Mouse (Mus musculus): Measurements from ENCODE around the gene Hpca. TPM values are rescaled to one million over a fixed set of nuclear protein-coding genes. Genes with fewer than 3 reads are reported as not detected.

Gene Hpca
- polyA plus RNA-seq, 2 experiments from 2014 or later: not detected

Other genes starting within 250 kb of the Hpca start
- 1 to 10 TPM in 1 of 2 experiments, under 1 TPM in 1; 0.96 to 1.6 TPM for gene Trim62, start 238.5 kb downstream of the Hpca start, polyA plus RNA-seq (2017; shearing (Covaris generic))
- gene Azin2, start 159.6 kb downstream of the Hpca start, polyA plus RNA-seq (2017; shearing (Covaris generic)): under 1 TPM in 1 of 2 experiments, not detected in 1; 0.34 TPM
- 100 to 1,000 TPM in 1 of 2 experiments, 10 to 100 TPM in 1; 62.4 to 108 TPM for gene Ak2, start 130.1 kb downstream of the Hpca start, polyA plus RNA-seq (2017; shearing (Covaris generic))
- gene Rnf19b, start 63.8 kb downstream of the Hpca start, polyA plus RNA-seq (2017; shearing (Covaris generic)): 10 to 100 TPM; 18.9 TPM
- gene Tmem54, start 16.5 kb downstream of the Hpca start, polyA plus RNA-seq (2017; shearing (Covaris generic)): not detected
- gene Fndc5, start 15.0 kb upstream of the Hpca start, polyA plus RNA-seq (2017; shearing (Covaris generic)): under 1 TPM; 0.28 to 0.56 TPM
- gene S100pbp, start 67.7 kb upstream of the Hpca start, polyA plus RNA-seq (2017; shearing (Covaris generic)): 10 to 100 TPM; 24.4 to 26.3 TPM
- 10 to 100 TPM; 26.3 to 28.5 TPM for gene Yars, start 67.7 kb upstream of the Hpca start, polyA plus RNA-seq (2017; shearing (Covaris generic))
- under 1 TPM; 0.20 TPM for gene C77080, start 139.4 kb upstream of the Hpca start, polyA plus RNA-seq (2017; shearing (Covaris generic))
- under 1 TPM; 0.46 to 0.48 TPM for gene Sync, start 165.6 kb upstream of the Hpca start, polyA plus RNA-seq (2017; shearing (Covaris generic))
- 100 to 1,000 TPM; 309 to 413 TPM for gene Rbbp4, start 213.3 kb upstream of the Hpca start, polyA plus RNA-seq (2017; shearing (Covaris generic))
- gene Zbtb8os, start 213.7 kb upstream of the Hpca start, polyA plus RNA-seq (2017; shearing (Covaris generic)): 100 to 1,000 TPM; 117 TPM